Mouse (Mus musculus) heart, embryonic 15.5 days (tissue): ENCODE measurements around the gene Tmem202. TPM values are rescaled to one million over a fixed set of nuclear protein-coding genes. Genes with fewer than 3 reads are reported as not detected.

Source experiments
- ATAC-seq: fragments of 200-750 bp; cut with Nextera tagmentation; replicated peaks from 2 replicates; pipeline ENCODE4 v1.8.0; 2017; ENCODE audit warnings: low read depth, moderate TSS enrichment; ENCODE audit not compliant: insufficient number of reproducible peaks, insufficient read depth, low FRiP score
- H3K27ac ChIP-seq: fragments of 300-500 bp; sonication (generic); 2 replicates; pipeline ENCODE4 v1.5.1; 2015; ENCODE audit warnings: mild to moderate bottlenecking, inconsistent platforms
- H3K27me3 ChIP-seq: fragments of 300-500 bp; sonication (generic); 2 replicates; pipeline ENCODE4 v1.6.1; 2015; ENCODE audit warnings: inconsistent platforms
- H3K36me3 ChIP-seq: fragments of 300-500 bp; sonication (generic); 2 replicates; pipeline ENCODE4 v1.6.1; 2015; ENCODE audit warnings: mild to moderate bottlenecking, inconsistent platforms
- H3K4me1 ChIP-seq: fragments of 300-500 bp; sonication (generic); replicated peaks from 2 replicates; pipeline ENCODE4 v1.6.1; 2015; ENCODE audit warnings: inconsistent platforms
- H3K4me2 ChIP-seq: fragments of 300-500 bp; sonication (generic); 2 replicates; pipeline ENCODE4 v1.6.1; 2015; ENCODE audit warnings: inconsistent platforms, mild to moderate bottlenecking, moderate library complexity
- H3K4me3 ChIP-seq: fragments of 300-500 bp; sonication (generic); 2 replicates; pipeline ENCODE4 v1.5.1; 2015; ENCODE audit warnings: mild to moderate bottlenecking, inconsistent platforms
- H3K9ac ChIP-seq: fragments of 300-500 bp; sonication (generic); 2 replicates; pipeline ENCODE4 v1.6.1; 2015; ENCODE audit warnings: mild to moderate bottlenecking, inconsistent platforms
- H3K9me3 ChIP-seq: fragments of 300-500 bp; sonication (generic); replicated peaks from 2 replicates; pipeline ENCODE4 v1.6.1; 2016; ENCODE audit warnings: inconsistent platforms
- WGBS: fragments of 180-500 bp; shearing (Covaris S2); methylation state at CpG from one replicate; pipeline ENCODE4 v1.1.7; 2015; ENCODE audit warnings: mixed read lengths; 5-methylcytosine and 5-hydroxymethylcytosine counted together
- polyA plus RNA-seq: library from polyadenylated mRNA; unstranded; fragments of >200 nt; fragmentation: Nextera tagmentation; extraction: Ambion mirVana; gene quantifications from 2 replicates; pipeline ENCODE4 v1.2.1, GENCODE M21; 2015

Gene Tmem202
- polyA plus RNA-seq, 1 experiment from 2014 or later, result 0.19 TPM

DNA sequence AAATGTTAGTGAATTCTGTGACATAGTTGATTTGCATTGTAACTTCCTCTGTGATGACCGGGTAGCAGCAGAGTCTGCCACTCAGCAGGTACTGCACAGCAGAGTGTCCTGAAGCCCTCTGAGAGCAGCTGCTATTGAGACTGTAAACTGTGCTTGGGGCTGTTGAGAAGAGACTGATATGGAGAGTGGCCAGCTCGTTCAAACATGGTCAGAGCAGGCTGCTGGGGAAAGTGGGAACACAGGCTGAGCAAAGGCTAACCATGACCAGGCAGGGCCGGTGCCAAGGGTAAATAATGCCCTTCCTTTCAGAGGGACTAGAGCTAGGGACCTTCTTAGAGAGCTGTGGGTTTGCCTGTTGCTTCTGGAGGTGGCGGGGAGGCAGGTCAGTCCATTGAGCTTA lies 14.1 kb upstream of the Tmem202 start:
- ATAC-seq, result no peak
- Histone ChIP-seq H3K36me3 (peaks cover 25% of the 10 kb centered on the region), H3K9me3 (no peaks in the 10 kb centered on the region), H3K4me2 (no peak overlapping the region), H3K27me3 (no peaks in the 10 kb centered on the region), H3K9ac (no peak overlapping the region), H3K4me3 (no peak overlapping the region), H3K27ac (no peak overlapping the region), H3K4me1 (peaks cover 19% of the 10 kb centered on the region)
- WGBS, result 64% methylated on average over 4 of the region's 4 CpGs

DNA sequence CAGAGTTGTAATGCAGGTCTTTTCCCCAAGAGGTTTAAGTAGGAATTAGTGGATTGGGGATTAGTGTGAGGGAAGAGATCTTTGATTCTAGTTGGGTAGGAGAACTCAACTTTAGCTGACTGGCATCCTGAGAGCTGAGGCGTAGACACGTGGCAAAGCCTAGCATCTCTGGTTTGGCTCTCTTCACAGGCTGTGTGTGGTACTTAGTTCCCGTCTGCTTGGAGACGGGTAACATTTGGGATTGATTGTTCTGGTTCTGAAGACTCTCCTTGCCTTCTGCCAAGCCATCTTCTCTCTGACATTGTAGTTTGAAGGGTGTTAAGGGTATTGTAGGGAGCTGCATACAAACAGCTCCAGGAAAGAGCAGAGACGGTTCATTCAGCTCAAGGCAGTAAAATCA lies 13.0 kb upstream of the Tmem202 start:
- ATAC-seq, result no peak
- Histone ChIP-seq H3K4me2 (no peak overlapping the region), H3K27ac (no peak overlapping the region), H3K9ac (no peak overlapping the region), H3K27me3 (no peaks in the 10 kb centered on the region), H3K9me3 (no peaks in the 10 kb centered on the region), H3K4me1 (peaks cover 19% of the 10 kb centered on the region), H3K36me3 (peaks cover 23% of the 10 kb centered on the region; the same call in 1 of the 2 replicates), H3K4me3 (no peak overlapping the region)
- WGBS, result 88% methylated on average over 5 of the region's 5 CpGs

DNA sequence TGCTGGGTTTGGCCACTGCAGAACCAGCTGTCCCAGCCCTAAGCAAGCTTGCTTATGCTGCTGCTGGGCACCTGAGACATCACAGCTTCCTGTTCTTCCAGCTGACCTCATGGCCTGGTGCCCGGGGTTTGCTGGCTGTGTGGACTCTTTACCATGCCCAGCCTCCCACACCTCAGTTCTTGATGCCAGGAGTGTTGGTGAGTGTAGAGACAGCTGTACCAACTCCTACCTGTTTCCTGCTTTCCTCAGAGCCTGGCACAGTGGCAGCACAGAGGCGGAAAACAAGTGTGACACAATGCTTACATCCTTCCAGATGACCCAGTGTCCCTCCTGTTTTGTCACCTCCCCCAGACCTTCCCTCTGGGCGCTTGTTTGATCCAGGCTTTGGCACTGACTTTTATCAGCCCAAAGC lies 12.0 kb upstream of the Tmem202 start:
- Histone ChIP-seq H3K9ac (no peak overlapping the region), H3K27ac (peak overlapping the region; percentile 8; the same call in 1 of the 2 replicates), H3K9me3 (no peaks in the 10 kb centered on the region), H3K4me1 (peaks cover 19% of the 10 kb centered on the region), H3K4me2 (no peak overlapping the region), H3K4me3 (no peak overlapping the region), H3K27me3 (no peaks in the 10 kb centered on the region), H3K36me3 (peaks cover 13% of the 10 kb centered on the region; the same call in 1 of the 2 replicates)
- ATAC-seq, result peak; percentile 60
- WGBS, result 53% methylated on average over 3 of the region's 3 CpGs

DNA sequence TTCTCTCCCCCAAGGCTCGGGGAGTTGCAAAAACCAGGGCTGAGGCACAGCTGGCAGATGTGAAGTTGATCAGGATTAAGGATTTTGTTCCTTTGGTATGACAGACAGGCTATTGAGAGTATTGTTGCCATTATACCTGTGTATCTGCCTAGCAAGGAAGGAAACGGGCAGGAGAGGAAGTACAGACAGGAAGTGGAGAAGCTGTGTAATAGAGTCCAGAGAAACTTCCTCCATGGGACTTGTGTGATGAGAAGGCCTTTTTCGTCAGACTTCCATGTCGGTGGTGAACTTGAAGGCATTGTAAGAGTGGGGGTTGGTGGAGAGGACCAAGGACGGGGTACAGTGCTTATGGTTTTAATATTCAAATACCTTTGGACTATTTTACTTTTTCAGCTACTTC lies 11.4 kb upstream of the Tmem202 start:
- H3K9ac ChIP-seq, result no peak overlapping the region
- 64% methylated on average over 5 of the region's 5 CpGs for WGBS

DNA sequence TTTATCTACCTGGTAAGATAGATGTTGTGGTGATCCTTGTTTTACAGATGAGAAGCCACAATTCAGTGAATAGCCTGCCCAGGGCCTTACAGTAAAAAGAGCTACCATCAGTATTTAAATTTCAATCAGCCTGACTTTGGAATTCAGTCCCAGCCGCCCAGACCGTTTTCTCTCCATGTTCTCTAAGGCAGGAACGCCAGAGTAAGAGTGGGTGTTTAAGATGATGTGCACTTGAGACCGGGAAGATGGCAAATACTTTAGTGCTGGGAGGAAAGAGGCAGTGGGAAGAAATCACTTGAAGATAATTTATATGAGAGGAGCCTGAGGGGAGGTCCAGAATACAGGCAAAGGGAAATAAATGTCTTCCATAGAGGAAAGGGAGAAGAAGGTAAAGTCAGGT lies 10.4 kb upstream of the Tmem202 start:
- Histone ChIP-seq H3K9me3 (no peaks in the 10 kb centered on the region), H3K27me3 (no peaks in the 10 kb centered on the region), H3K27ac (no peak overlapping the region), H3K4me2 (no peak overlapping the region), H3K4me3 (no peak overlapping the region), H3K9ac (no peak overlapping the region), H3K36me3 (peaks cover 5% of the 10 kb centered on the region; the same call in 1 of the 2 replicates), H3K4me1 (peaks cover 19% of the 10 kb centered on the region)
- 75% methylated on average over 4 of the region's 4 CpGs for WGBS
- ATAC-seq, result no peak

More for the DNA sequence above, 11.4 kb upstream of the Tmem202 start:
- no peaks in the 10 kb centered on the region for H3K9me3 ChIP-seq
- H3K27ac ChIP-seq, result 0 out of 2 replicates have a peak overlapping the region, but pooled peaks have one; percentile 8
- H3K27me3 ChIP-seq, result no peaks in the 10 kb centered on the region
- H3K4me2 ChIP-seq, result no peak overlapping the region
- no peak for ATAC-seq
- H3K4me1 ChIP-seq, result peaks cover 19% of the 10 kb centered on the region
- no peak overlapping the region for H3K4me3 ChIP-seq
- H3K36me3 ChIP-seq, result peaks cover 9% of the 10 kb centered on the region; the same call in 1 of the 2 replicates

DNA sequence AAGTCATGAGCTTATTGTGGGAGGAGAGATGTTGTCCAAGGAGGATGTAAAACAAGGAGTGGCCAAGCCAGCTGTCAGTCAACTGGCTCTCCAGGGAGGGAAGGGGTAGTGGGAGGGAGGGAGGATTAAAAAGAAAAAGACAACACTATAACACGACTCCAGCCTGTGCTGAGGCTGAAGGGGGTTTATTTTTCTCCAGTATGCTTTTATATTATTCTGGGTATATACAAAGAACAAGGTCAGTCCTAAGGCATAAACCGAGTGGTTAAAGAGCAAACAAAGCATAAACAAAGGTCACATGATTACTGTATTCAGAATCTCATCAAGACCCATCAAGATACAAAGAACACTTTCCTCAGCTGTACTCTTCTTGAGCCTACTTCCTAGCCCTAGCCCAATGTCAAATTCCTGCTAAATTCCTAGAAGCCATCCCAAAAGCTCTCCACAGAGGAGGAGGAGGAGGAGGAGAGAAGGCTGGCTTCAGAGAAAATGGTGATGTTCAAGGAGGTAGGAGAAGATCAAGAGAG lies 9.4 kb upstream of the Tmem202 start:
- Histone ChIP-seq H3K4me3 (no peak overlapping the region), H3K27me3 (no peaks in the 10 kb centered on the region), H3K9ac (no peak overlapping the region), H3K27ac (no peak overlapping the region), H3K9me3 (no peaks in the 10 kb centered on the region), H3K4me1 (peaks cover 22% of the 10 kb centered on the region), H3K4me2 (no peak overlapping the region), H3K36me3 (no peaks in the 10 kb centered on the region)
- 67% methylated on average over 2 of the region's 2 CpGs for WGBS
- no peak for ATAC-seq

DNA sequence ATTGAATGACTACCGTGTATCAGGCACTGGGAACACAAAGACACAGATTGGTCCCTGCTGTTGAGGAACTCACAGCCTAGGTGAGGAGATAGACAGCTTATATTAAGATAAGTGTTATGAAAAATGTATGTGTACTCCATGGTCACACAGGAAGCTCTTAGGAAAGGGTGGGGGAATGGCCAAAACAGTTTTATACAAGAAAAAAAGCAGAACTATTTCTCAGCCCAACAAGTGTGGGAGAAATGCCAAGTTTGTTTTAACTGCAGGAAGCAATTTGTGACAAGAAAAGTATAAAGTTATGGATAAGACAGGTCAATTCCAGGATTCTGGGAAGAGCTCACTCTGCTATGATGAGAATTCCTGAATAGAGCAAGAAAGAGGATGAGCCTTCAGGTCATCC lies 8.2 kb upstream of the Tmem202 start:
- Histone ChIP-seq H3K27me3 (no peaks in the 10 kb centered on the region), H3K9me3 (no peaks in the 10 kb centered on the region), H3K27ac (no peak overlapping the region), H3K4me3 (no peak overlapping the region), H3K36me3 (no peaks in the 10 kb centered on the region), H3K4me1 (peaks cover 22% of the 10 kb centered on the region), H3K4me2 (no peak overlapping the region), H3K9ac (no peak overlapping the region)
- 75% methylated on average over 1 of the region's 1 CpGs for WGBS
- no peak for ATAC-seq

DNA sequence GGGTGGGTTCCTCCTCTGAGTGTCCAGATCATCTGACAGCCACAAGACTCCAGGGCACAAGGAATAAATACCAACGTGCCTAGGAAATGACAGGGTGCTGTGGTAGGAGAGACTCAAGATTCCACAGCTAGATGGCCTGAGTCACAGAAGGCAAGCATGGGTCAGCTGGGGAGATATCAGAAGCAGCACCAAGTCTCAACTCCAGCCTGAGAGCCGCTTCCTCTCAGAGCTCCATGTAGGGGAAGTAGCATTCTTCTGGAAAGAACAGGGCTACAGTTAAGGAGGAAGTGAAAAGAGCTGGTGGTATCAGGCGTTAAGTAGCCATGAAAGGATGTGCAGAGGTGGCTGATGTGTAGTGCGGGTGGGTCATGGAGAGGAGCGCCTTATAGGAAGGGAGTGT lies 5.1 kb upstream of the Tmem202 start:
- ATAC-seq, result no peak
- Histone ChIP-seq H3K27me3 (no peaks in the 10 kb centered on the region), H3K4me1 (peaks cover 27% of the 10 kb centered on the region), H3K36me3 (no peaks in the 10 kb centered on the region), H3K27ac (no peak overlapping the region), H3K4me3 (no peak overlapping the region), H3K4me2 (no peak overlapping the region), H3K9me3 (no peaks in the 10 kb centered on the region), H3K9ac (no peak overlapping the region)
- 52% methylated on average over 5 of the region's 5 CpGs for WGBS

DNA sequence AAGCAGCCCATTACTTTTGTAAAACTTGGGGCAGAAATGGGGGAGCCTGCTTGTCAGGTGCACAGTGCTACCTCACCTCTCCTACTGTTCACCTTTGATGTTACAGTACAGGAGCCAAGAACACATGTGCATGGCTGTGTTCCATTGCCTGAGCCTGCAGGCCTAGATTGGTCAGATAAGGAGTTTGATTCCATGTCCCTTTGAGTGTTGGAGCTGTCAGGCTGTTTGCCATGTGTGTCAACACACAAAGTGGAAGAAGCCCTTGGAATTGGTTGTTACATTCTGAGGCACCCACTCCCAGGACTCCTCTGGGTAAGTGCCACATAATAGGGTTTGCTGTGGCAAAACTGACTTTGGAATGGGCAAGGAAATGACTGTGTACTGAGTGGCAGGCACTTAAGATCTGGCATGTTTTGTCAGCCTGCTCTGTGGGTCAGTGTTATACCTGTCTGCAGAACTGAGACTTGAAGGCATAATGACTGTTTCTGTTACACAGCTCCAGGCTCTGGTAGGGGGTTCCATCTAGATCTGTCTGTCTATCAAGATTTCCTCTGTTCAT lies 3.2 kb upstream of the Tmem202 start:
- no peak for ATAC-seq
- no peak overlapping the region for H3K4me2 ChIP-seq
- no peak overlapping the region for H3K4me3 ChIP-seq
- peaks cover 32% of the 10 kb centered on the region for H3K4me1 ChIP-seq
- no peaks in the 10 kb centered on the region for H3K9me3 ChIP-seq
- no peak overlapping the region for H3K9ac ChIP-seq
- H3K27ac ChIP-seq, result no peak overlapping the region
- H3K27me3 ChIP-seq, result no peaks in the 10 kb centered on the region
- no peaks in the 10 kb centered on the region for H3K36me3 ChIP-seq

DNA sequence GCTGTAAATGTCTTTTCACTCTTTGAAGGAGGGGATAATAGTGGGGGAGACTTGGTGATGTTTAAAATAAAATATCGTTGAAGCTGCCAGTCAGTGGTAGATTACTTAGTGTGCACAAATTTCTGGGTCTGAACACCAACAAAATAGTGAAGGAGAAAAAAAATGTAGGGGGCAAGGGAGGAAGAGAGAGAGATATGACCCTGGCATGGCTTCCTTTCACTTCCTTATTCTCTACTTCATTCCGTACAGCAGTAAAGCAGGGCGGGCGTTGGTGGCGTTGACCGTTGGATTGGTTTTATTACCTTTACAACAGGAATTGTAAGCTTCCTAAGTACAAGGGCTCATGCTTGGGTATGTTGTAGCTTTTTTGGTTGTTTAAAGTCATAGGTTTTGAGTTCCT lies 2.0 kb upstream of the Tmem202 start:
- Histone ChIP-seq H3K9ac (no peak overlapping the region), H3K4me1 (peaks cover 32% of the 10 kb centered on the region), H3K4me2 (peak overlapping the region; percentile 77; the same call in 1 of the 2 replicates), H3K4me3 (no peak overlapping the region), H3K27ac (no peak overlapping the region), H3K27me3 (no peaks in the 10 kb centered on the region), H3K9me3 (no peaks in the 10 kb centered on the region), H3K36me3 (no peaks in the 10 kb centered on the region)
- WGBS, result 80% methylated on average over 6 of the region's 6 CpGs
- ATAC-seq, result no peak

DNA sequence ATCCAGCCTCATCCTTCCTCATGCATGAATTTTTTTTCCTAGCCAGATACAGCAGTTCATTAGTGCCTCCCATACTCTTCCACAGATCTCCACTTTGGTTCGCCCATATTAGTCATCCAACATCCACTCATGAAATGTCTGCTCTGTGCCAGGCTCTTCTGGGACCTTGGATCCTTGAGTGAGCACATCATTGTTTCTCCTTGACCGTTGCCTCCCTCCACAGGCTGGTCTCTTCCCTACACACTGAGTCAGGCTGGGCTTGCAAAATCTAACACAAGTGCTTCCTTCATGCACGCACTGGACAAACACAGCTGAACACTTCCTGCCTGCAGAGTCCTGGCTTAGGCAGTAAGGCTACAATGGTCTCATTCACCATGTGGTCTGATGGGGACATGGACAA lies 2.0 kb downstream of the Tmem202 start:
- 70% methylated on average over 3 of the region's 3 CpGs for WGBS
- Histone ChIP-seq H3K4me3 (no peak overlapping the region), H3K27ac (no peak overlapping the region), H3K9ac (no peak overlapping the region), H3K4me1 (peaks cover 20% of the 10 kb centered on the region), H3K27me3 (no peaks in the 10 kb centered on the region), H3K4me2 (no peak overlapping the region), H3K9me3 (no peaks in the 10 kb centered on the region), H3K36me3 (no peaks in the 10 kb centered on the region)
- ATAC-seq, result no peak

DNA sequence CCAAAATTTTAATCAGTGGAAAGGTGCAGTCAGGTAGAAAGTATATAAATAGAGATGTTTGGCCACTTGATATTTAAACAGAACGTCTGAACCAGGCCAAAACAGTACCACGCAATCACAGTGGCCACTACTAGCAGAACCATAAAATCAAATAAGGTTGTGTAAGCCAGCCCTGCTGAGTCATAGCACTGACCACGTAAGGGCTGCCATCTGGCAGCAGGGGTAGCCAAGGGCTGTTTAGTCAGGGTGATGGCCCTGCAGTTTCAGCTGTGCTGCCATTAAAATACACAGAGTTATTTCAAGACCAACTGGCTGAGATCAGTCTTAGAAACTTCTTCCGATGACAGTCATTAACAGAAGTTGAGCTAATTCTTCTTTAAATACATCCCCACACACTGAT lies 5.8 kb downstream of the Tmem202 start:
- Histone ChIP-seq H3K4me3 (no peak overlapping the region), H3K9me3 (no peaks in the 10 kb centered on the region), H3K9ac (no peak overlapping the region), H3K36me3 (no peaks in the 10 kb centered on the region), H3K4me1 (peaks cover under 1% of the 10 kb centered on the region; the same call in 1 of the 2 replicates), H3K4me2 (no peak overlapping the region), H3K27me3 (no peaks in the 10 kb centered on the region), H3K27ac (no peak overlapping the region)
- ATAC-seq, result no peak
- 76% methylated on average over 4 of the region's 4 CpGs for WGBS
